Mouse (Mus musculus) fat pad, adult 2 months (tissue): Measurements from ENCODE around the gene Sash1.
A peak's percentile ranks its signal among the peaks of the same experiment; 100 is the strongest.
"Not testable (repeated sequence)": the region's sequence is repeated elsewhere in the genome, so short reads cannot be mapped to it uniquely, and the experiment has no call there.

Experiments used
- DNase-seq: peaks from one replicate; pipeline ENCODE4 v3.0.0-alpha.2; 2011; ENCODE audit warnings: low read depth, low spot score; ENCODE audit errors: extremely low read depth

Sash1 gene

DNA sequence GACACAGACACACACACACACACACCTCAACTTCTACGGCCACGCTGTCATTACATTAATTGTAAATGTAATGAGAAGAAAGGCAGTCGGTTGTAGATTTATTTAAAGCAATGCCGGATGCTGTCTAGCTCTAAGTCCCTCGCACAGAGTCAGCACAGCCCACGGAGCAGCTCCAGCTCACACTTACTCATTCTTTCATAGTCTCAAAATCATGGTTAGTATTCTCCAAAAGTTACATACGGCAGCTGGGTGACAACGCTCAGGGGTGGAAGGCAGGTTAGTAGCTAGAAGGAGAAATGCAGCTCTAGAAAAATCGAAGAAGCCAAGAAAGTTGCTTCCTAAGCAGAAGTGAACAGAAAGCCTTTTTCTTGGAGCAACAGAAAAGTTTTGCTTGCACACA, 124.2 kb downstream of the Sash1 start:
- DNase-seq, result no peak

GRCm38 (mm10) chr10:8760598-8760997, 125.3 kb downstream of the Sash1 start:
- no peak for DNase-seq

GRCm38 (mm10) chr10:8759228-8759627, 126.6 kb downstream of the Sash1 start:
- no peak for DNase-seq

- no peak for DNase-seq
These were observed 128.4 kb downstream of the Sash1 start for GRCm38 (mm10) chr10:8757429-8757931.

- DNase-seq, result no peak
These were observed 129.1 kb downstream of the Sash1 start for GRCm38 (mm10) chr10:8756604-8757354.

- no peak for DNase-seq
These were observed 132.5 kb downstream of the Sash1 start for GRCm38 (mm10) chr10:8753377-8753776.

- no peak for DNase-seq
These were observed 133.4 kb downstream of the Sash1 start for GRCm38 (mm10) chr10:8752436-8752835.

DNA sequence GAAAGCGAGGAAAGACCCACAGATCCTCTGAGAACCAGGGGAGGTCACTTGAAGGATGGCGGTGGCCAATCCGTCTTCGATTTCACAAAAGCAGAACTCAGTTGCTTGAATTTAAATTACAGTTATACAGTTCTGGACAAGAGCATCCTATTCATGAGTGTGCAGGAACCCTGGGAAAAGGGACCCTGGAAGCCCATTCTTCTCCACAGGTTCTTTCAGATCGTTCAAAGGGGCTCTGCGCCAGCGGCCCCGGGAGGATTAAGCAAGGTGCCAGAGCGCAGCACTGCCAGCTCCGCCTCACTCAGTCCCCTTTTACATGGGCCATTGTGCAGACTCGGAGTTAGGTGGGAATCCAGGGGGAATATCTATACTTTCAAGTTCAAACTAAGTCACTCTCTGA, 136.3 kb downstream of the Sash1 start:
- no peak for DNase-seq

- no peak for DNase-seq
These were observed 138.2 kb downstream of the Sash1 start for GRCm38 (mm10) chr10:8747450-8748212.

DNA sequence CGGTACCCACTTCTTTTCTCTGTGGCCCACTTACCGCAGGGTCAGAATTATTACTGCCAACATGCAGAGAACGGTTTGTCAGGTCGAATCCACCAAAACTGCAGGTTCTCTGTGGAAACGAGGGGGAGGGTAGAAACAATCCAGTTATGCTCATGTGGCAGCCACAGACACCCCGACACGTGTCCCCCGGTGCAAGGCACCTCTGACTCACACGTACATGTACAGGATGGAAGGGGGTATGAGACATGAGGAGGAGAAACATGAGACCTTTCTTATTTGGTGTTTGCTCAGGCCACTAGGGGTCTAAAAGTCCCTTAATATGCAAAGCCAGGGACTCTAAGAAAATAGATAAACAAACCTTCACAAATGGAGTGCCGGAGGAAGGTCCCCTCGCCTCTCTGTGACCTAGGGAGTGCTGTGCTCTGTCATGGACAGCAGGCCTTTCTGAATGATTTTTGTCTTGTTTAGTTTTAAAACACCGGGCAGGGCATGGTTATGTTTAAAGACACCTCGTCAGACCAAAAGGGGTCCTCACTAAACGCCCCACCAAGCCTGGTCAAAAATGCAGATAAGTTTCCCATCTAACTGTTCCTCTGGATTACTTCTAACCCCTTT, 139.7 kb downstream of the Sash1 start:
- no peak for DNase-seq

DNA sequence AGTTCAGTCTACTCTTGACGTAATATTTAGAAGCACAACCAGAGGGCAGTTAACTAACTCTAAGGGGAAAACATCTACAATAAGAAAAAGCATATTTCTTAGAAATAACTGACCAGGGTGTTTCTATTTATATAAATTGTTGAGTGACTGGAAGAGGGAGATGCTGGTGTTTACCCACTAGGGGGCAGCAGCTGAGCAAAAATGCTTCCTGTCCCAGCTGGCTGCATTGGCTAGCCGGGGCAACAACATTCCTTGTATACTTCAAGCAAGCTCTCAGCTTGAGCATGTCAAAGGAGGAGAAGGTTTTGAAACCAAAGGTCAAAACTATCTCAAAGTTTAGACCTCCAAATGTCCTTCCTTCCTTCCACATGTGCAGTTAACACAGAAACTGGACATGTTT, 143.0 kb downstream of the Sash1 start:
- DNase-seq, result no peak

DNA sequence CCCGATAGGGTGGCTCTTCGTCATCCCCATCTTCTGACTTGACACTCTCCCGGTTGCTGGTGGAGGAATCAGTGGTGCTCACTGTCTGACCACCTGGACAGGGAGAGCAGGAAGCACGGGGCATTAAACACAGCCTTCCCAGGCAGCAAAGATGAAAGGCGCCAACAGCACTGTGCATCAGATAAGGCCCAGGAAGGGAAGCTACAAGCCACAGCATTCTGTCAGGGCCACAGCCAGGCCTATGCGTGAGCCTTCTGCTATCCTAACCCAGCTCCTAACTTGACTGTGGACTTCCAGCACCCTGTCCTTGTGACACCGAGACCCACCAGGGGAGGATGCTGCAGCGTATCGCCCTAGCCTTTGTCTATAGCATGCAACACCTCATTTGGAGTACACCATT, 144.4 kb downstream of the Sash1 start:
- no peak for DNase-seq

DNA sequence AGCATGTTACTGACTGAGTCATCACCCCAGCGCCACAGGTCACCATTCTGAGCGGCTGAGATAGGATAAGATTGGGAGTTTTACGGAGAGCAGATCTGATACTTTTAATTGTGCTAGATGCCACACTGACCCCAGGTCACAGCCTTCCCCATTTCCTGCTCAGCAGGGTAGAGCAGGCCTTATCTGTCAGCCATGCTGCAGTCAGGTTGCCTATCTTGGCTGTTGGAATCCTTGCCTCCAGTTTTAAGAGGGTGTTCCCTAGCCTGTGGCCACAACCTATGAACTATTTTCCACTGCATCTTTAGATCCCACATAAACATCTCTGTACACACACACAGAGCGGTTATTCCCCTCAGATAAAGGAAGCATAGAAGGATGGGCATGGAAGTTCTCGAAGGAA, 145.1 kb downstream of the Sash1 start:
- no peak for DNase-seq

GRCm38 (mm10) chr10:8729387-8730337, 156.2 kb downstream of the Sash1 start:
- no peak for DNase-seq

DNA sequence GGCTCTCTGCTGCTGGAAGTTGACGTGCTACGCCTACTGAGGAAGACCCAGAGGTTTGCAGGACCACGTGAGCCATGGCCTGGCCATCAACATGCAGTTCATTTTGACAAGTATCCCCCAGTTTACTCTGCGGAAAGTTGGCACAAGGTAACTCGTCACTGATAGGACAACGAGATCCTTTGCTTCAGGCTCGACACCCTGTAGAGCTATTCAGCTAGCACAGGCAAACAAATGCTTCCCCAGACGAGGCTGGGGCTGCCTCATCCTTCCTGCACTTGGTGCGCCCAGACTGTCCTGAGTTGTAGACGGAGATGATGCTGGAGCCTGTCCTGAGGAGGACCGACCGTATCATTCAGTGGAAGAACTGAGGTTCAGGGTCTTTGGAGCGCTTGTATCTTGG, 166.5 kb downstream of the Sash1 start:
- no peak for DNase-seq

DNA sequence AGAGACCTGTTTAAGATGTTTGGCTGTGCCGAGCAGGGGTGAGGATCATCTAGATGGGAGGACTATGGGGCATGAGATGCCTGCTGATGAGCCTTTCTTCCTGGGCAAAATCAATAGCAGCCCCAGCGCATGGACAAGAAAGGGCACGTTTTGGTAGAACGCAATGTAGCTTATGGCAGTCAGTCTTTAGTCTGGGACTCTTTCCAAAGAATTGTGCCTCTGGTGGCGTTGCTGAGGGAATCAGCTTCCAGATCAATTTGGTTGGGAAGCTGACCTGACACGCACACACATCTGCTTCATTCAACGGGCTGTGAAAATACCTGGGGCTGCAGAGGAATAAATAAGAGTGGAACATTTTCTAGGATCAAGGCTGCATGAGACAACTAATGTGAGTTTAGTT, 167.0 kb downstream of the Sash1 start:
- peak; percentile 63 for DNase-seq

GRCm38 (mm10) chr10:8717171-8717570, 168.7 kb downstream of the Sash1 start:
- DNase-seq, result no peak

DNA sequence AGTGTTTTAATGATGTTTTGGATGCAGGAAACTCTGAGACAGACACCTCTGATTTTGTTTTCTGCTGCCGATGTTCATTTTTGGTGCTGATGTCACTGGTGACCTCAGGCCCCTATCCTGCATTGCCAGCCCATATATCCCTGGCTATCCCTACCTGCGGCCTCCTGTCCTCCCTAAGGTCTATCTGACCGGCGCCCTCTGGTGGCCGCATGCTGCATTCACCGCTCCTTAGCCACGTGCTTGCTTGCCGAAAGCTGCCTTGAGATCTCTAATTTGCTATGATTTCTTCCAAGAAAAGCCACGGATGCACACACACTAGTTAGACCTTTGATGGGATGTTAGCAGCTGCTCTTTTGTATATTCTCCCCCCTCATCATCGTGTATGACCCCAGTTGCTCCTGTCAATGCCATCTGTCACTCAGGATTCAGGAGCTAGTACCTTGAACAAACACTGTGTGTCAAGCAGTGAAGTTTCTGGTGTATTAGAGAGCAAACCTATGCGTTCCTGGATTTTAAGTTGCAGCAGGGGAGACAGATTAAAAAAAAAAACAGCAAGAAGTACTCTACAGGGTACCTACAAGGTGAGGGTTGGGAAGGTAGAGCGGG, 170.1 kb downstream of the Sash1 start:
- DNase-seq, result no peak

DNA sequence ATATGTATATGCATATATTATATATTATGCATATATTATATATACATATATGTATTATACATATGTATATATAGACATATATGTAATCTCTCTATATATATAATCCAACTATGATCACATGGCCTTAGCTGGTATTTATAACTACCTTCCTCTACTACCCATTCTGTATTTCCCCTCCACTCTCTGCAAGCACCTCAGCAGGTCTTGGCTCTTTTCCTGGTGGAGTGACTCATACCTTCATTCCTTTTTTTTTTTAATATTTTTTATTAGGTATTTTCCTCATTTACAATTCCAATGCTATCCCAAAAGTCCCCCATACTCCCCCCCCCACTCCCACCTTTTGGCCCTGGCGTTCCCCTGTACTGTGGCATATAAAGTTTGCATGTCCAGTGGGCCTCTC, 189.2 kb downstream of the Sash1 start:
- not testable (repeated sequence) for DNase-seq

DNA sequence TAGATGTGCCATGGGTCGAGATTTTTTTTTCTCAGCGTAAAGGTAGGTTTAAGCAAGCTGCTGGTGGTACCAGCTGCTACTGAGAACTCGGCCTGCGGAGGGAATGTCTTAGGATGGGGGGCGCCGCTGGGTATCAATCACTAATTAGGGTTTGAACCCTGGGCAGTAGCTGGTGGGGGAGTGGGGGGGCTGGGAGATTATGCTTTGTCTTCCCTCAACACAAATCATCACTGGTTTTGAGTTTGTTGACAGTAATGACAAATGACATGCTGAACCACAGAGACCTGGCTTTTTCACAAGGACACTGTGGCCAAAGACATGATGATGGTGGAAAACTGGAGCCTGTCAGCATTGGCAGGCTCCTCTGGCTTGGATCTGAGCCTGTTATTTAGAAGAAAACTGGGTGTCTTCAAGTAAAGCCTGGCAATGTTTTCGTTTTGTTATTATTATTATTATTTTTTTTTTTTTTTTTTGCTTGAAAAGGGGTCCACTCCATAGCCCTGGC, 191.8 kb downstream of the Sash1 start:
- no peak for DNase-seq
